Mouse (Mus musculus) liver, embryonic 14.5 days (tissue): ENCODE data around the gene Mbtps1.

ENCODE experiments used
- CTCF ChIP-seq: IDR thresholded peaks from 2 replicates; pipeline ENCODE4 v1.5.1; 2016; ENCODE audit warnings: antibody characterized with exemption, low read depth, control low read depth
- EP300 ChIP-seq: IDR thresholded peaks from 2 replicates; pipeline ENCODE4 v1.6.1; 2016; ENCODE audit warnings: antibody characterized with exemption, low read depth

DNA sequence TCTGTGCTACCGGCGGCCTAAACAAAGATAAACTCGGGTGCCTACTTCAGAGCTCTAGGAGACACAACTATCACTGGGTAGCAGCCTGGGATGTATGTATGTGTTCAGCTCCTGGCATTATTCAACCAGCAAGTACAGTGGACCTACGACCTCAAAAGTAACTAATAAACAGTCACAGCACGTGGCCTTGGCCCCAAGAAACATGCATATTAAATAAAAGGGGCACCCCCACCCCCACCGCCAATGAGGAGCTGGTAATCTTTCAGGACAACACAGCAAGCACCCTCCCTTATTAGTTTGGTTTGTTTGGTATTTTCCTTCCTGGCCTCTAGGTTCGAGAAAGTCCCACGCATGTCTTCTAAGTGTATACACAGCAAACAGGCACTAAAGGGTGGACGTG lies 9.7 kb upstream of the Mbtps1 start:
- TF ChIP-seq CTCF: no peak
- no peak for TF ChIP-seq EP300
